Mouse (Mus musculus) heart, adult 2 months (tissue): ENCODE results near the gene Spef1.

ENCODE experiments used
- CTCF ChIP-seq: fragments of 200-600 bp; IDR thresholded peaks from 2 replicates; pipeline ENCODE4 v1.8.1; 2022; ENCODE audit warnings: antibody characterized with exemption, mild to moderate bottlenecking, moderate library complexity
- POLR2A ChIP-seq: fragments of 200-500 bp; IDR thresholded peaks from 2 replicates; pipeline ENCODE4 v1.6.1; 2011; ENCODE audit warnings: mild to moderate bottlenecking, low read depth, low read length, control low read depth; ENCODE audit not compliant: insufficient read depth

DNA sequence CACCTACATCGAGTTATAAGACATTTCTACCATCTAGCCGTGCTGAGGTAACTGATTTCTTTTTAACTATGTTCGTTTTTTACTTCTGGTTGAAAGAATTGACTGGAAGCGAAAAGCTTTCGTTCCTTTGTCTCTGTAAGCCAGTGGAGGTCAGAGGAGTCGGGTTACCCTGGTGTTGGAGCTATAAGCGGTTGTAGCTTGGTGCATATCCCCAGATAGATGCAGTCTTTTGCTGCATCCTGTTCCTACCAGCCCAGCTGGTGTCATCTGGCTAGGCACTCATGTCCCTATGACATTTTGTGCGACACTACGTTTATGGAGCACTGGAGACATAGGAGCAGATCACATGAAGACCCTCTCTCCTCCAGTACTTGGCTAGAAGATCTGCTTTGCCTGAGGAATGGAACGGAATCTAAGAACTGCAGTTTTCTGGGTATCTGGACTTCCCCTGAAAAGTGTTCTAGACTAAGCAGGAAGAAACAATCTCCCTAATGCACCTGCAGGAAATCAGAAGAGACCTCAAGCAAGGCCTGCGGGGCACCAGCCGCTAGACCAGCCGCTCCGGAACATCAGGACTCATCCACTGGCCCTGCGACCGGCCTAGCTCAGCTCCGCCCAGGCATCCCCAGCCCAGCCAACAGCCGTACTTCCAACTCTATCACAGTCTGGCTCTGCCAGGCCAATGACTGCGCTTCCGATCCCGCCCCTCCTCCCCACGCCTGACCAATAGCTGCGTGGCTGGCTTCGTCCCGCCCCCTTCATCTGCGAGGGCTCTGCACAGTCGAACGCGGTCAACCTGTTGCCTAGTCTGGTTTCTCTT lies 46.4 kb upstream of the Spef1 start, which contains the start of gene Mavs:
- TF ChIP-seq POLR2A: peak; percentile 97
- TF ChIP-seq CTCF: no peak
